Mouse (Mus musculus): ENCODE measurements around the gene Smarcc1. TPM values are rescaled to one million over a fixed set of nuclear protein-coding genes. Genes with fewer than 3 reads are reported as not detected.
"Not testable (repeated sequence)": the region's sequence is repeated elsewhere in the genome, so short reads cannot be mapped to it uniquely, and the experiment has no call there.

The Smarcc1 gene
- total and polyA plus RNA-seq, 3 experiments: 35.5 to 488 (median 79.0) TPM

- peaks cover 0 to 29% of the 10 kb centered on the region in 2 experiments; a peak in 2 of 4 replicates for H3K36me3 ChIP-seq (ENCODE audit: control insufficient read depth in 1 of 2, insufficient read depth in 2 of 2, low read length in 2 of 2)
- not testable (repeated sequence) for H3K9me3 ChIP-seq (replicated peaks; ENCODE audit: insufficient read depth, low read length)
These were observed 43.0 kb downstream of the Smarcc1 start for GRCm38 (mm10) chr9:110160486-110160885.

GRCm38 (mm10) chr9:110162441-110162840, 44.9 kb downstream of the Smarcc1 start:
- H3K4me3 ChIP-seq (ENCODE audit: control insufficient read depth in 1 of 2, insufficient read depth in 1 of 2, low read depth in 2 of 2, low read length in 2 of 2): no peak overlapping the region
- H3K27ac ChIP-seq (ENCODE audit: control insufficient read depth, low read depth, low read length): no peak overlapping the region
- TF ChIP-seq POLR2AphosphoS2 (IDR thresholded peaks at IDR 0.05; ENCODE audit: low read length) (no peak), USF2 (IDR thresholded peaks at IDR 0.05; ENCODE audit: borderline replicate concordance in 1 of 2, insufficient read depth in 1 of 2, low read depth in 1 of 2, low read length in 2 of 2) (no peak), BHLHE40 (IDR thresholded peaks at IDR 0.05; ENCODE audit: borderline replicate concordance, low read depth, low read length) (no peak), TCF12 (IDR thresholded peaks at IDR 0.05; ENCODE audit: low read depth, low read length) (no peak), CTCF (IDR thresholded peaks at IDR 0.05 in 2 of 3, conservative IDR thresholded peaks at IDR 0.05 in 1 of 3; ENCODE audit: control insufficient read depth in 1 of 3, insufficient read depth in 1 of 3, low read depth in 2 of 3, low read length in 3 of 3, poor library complexity in 1 of 3, severe bottlenecking in 1 of 3) (no peak), SIN3A (IDR thresholded peaks at IDR 0.05; ENCODE audit: low read length) (no peak), UBTF (IDR thresholded peaks at IDR 0.05; ENCODE audit: borderline replicate concordance, insufficient read depth, low read depth, low read length) (no peak), HCFC1 (IDR thresholded peaks at IDR 0.05; ENCODE audit: low read depth, low read length) (no peak), MXI1 (IDR thresholded peaks at IDR 0.05; ENCODE audit: low read depth, low read length) (no peak), SMC3 (IDR thresholded peaks at IDR 0.05; ENCODE audit: low read depth, low read length) (no peak), CHD1 (IDR thresholded peaks at IDR 0.05; ENCODE audit: low read depth, low read length) (no peak), RAD21 (IDR thresholded peaks at IDR 0.05; ENCODE audit: low read depth, low read length) (no peak), MAX (IDR thresholded peaks at IDR 0.05; ENCODE audit: low read length) (no peak), JUND (IDR thresholded peaks at IDR 0.05; ENCODE audit: low read depth, low read length) (no peak), GATA1 (IDR thresholded peaks at IDR 0.05; ENCODE audit: low read depth, low read length) (no peak), EP300 (IDR thresholded peaks at IDR 0.05; ENCODE audit: low read depth in 1 of 2, low read length in 2 of 2) (no peak)
- no peaks in the 10 kb centered on the region for H3K4me1 ChIP-seq (ENCODE audit: control insufficient read depth in 1 of 2, insufficient read depth in 2 of 2, low read length in 2 of 2)
- no peaks in the 10 kb centered on the region for H3K79me2 ChIP-seq (ENCODE audit: control insufficient read depth, insufficient read depth, low read length, poor library complexity)
- no peak for DNase-seq (ENCODE audit: low read depth, low spot score)
- peaks cover 0 to 30% of the 10 kb centered on the region in 2 experiments; a peak in 2 of 4 replicates for H3K36me3 ChIP-seq (ENCODE audit: control insufficient read depth in 1 of 2, insufficient read depth in 2 of 2, low read length in 2 of 2)
- H3K9ac ChIP-seq (ENCODE audit: control insufficient read depth, low read depth, low read length, poor library complexity, severe bottlenecking): no peak overlapping the region
- no peaks in the 10 kb centered on the region for H3K9me3 ChIP-seq (replicated peaks; ENCODE audit: insufficient read depth, low read length)
- no peaks in the 10 kb centered on the region for H3K27me3 ChIP-seq (ENCODE audit: control insufficient read depth in 1 of 2, insufficient read depth in 2 of 2, low read length in 2 of 2)

More at GRCm38 (mm10) chr9:110160486-110160885, 43.0 kb downstream of the Smarcc1 start:
- not testable (repeated sequence) for H3K79me2 ChIP-seq (ENCODE audit: control insufficient read depth, insufficient read depth, low read length, poor library complexity); H3K4me1 ChIP-seq (ENCODE audit: control insufficient read depth in 1 of 2, insufficient read depth in 2 of 2, low read length in 2 of 2); DNase-seq (ENCODE audit: low read depth, low spot score); H3K27ac ChIP-seq (ENCODE audit: control insufficient read depth, low read depth, low read length); H3K9ac ChIP-seq (ENCODE audit: control insufficient read depth, low read depth, low read length, poor library complexity, severe bottlenecking); H3K27me3 ChIP-seq (ENCODE audit: control insufficient read depth in 1 of 2, insufficient read depth in 2 of 2, low read length in 2 of 2); H3K4me3 ChIP-seq (ENCODE audit: control insufficient read depth in 1 of 2, insufficient read depth in 1 of 2, low read depth in 2 of 2, low read length in 2 of 2)
- TF ChIP-seq ZNF384 (IDR thresholded peaks at IDR 0.05; ENCODE audit: low read depth, low read length): peak; percentile 56; the same call in 1 of the 2 replicates
